Mouse (Mus musculus) heart, embryonic 10.5 days (tissue): ENCODE results near the gene Rnf185. TPM values are rescaled to one million over a fixed set of nuclear protein-coding genes. Genes with fewer than 3 reads are reported as not detected.

Experiments used
- DNase-seq: peaks from one replicate; pipeline ENCODE4 v3.0.0-alpha.2; 2017; ENCODE audit warnings: low spot score
- H3K27ac ChIP-seq: fragments of 300-500 bp; sonication (generic); 2 replicates; pipeline ENCODE4 v1.5.1; 2016; ENCODE audit warnings: mild to moderate bottlenecking
- H3K27me3 ChIP-seq: fragments of 300-500 bp; sonication (generic); 2 replicates; pipeline ENCODE4 v1.6.1; 2016; ENCODE audit warnings: mild to moderate bottlenecking; ENCODE audit not compliant: poor library complexity, insufficient read depth, severe bottlenecking
- H3K36me3 ChIP-seq: fragments of 300-500 bp; sonication (generic); 2 replicates; pipeline ENCODE4 v1.6.1; 2016; ENCODE audit warnings: mild to moderate bottlenecking, moderate library complexity
- H3K4me1 ChIP-seq: fragments of 300-500 bp; sonication (generic); 2 replicates; pipeline ENCODE4 v1.6.1; 2016; ENCODE audit warnings: mild to moderate bottlenecking
- H3K4me3 ChIP-seq: fragments of 300-500 bp; sonication (generic); 2 replicates; pipeline ENCODE4 v1.5.1; 2016; ENCODE audit warnings: mild to moderate bottlenecking, moderate library complexity
- H3K9me3 ChIP-seq: fragments of 300-500 bp; sonication (generic); 2 replicates; pipeline ENCODE4 v1.6.1; 2016; ENCODE audit warnings: mild to moderate bottlenecking, moderate library complexity
- WGBS: fragments of 180-500 bp; shearing (Covaris S2); methylation state at CpG from one replicate; pipeline ENCODE4 v1.1.7; 2016; 5-methylcytosine and 5-hydroxymethylcytosine counted together
- polyA plus RNA-seq: library from polyadenylated mRNA; unstranded; fragments of >200 nt; fragmentation: Nextera tagmentation; extraction: Ambion mirVana; gene quantifications from 2 replicates; pipeline ENCODE4 v1.2.1, GENCODE M21; 2016

Rnf185 gene
- polyA plus RNA-seq, 1 experiment from 2014 or later, result 31.0 TPM

- no peaks in the 10 kb centered on the region for H3K9me3 ChIP-seq
- no peaks in the 10 kb centered on the region for H3K27me3 ChIP-seq
- no peak for DNase-seq
- no peak overlapping the region for H3K4me3 ChIP-seq
- 90% methylated on average over 7 of the region's 7 CpGs for WGBS
- H3K36me3 ChIP-seq, result peaks cover 27% of the 10 kb centered on the region
- no peak overlapping the region for H3K27ac ChIP-seq
- peaks cover 38% of the 10 kb centered on the region for H3K4me1 ChIP-seq
Observed at GRCm38 (mm10) chr11:3366411-3366810, 85.8 kb downstream of the Rnf185 start.

Other genes with a start within 250 kb of the Rnf185 start
- 42.4 and 51.0 TPM in 2 replicates for gene Eif4enif1, start 250.0 kb downstream of the Rnf185 start, polyA plus RNA-seq
- gene Drg1, start 185.9 kb downstream of the Rnf185 start, polyA plus RNA-seq, result 217 and 263 TPM in 2 replicates
- 32.0 and 49.1 TPM in 2 replicates for gene Patz1, start 163.5 kb downstream of the Rnf185 start, polyA plus RNA-seq
- 7.9 and 9.5 TPM in 2 replicates for gene Pik3ip1, start 122.0 kb downstream of the Rnf185 start, polyA plus RNA-seq
- 68.8 and 73.9 TPM in 2 replicates for gene Limk2, start 43.2 kb downstream of the Rnf185 start, polyA plus RNA-seq
- 0.21 and 0.70 TPM in 2 replicates for gene Pla2g3, start 35.9 kb upstream of the Rnf185 start, polyA plus RNA-seq
- 2.8 and 9.7 TPM in 2 replicates for gene Inpp5j, start 52.5 kb upstream of the Rnf185 start, polyA plus RNA-seq
- 66.3 and 87.5 TPM in 2 replicates for gene Selenom, start 62.3 kb upstream of the Rnf185 start, polyA plus RNA-seq
- gene Smtn, start 88.2 kb upstream of the Rnf185 start, polyA plus RNA-seq, result 69.5 and 91.2 TPM in 2 replicates
- 28.2 and 32.6 TPM in 2 replicates for gene Morc2a, start 196.8 kb upstream of the Rnf185 start, polyA plus RNA-seq